Mouse (Mus musculus) midbrain, embryonic 11.5 days (tissue): Measurements from ENCODE around the gene Htra2. TPM values are rescaled to one million over a fixed set of nuclear protein-coding genes. Genes with fewer than 3 reads are reported as not detected.

Experiments
- ATAC-seq: fragments of 200-750 bp; cut with Nextera tagmentation; 2 replicates; pipeline ENCODE4 v1.8.0; 2017; ENCODE audit warnings: moderate TSS enrichment, moderate library complexity; ENCODE audit not compliant: low FRiP score
- DNase-seq: peaks from one replicate; pipeline ENCODE4 v3.0.0; 2015; ENCODE audit warnings: low spot score; ENCODE audit errors: missing footprints
- H3K27ac ChIP-seq: fragments of 300-500 bp; sonication (generic); 2 replicates; pipeline ENCODE4 v1.5.1; 2014; ENCODE audit warnings: low read depth, low read length
- H3K27me3 ChIP-seq: fragments of 300-500 bp; sonication (generic); 2 replicates; pipeline ENCODE4 v1.6.1; 2014; ENCODE audit warnings: mild to moderate bottlenecking, low read length, moderate library complexity, mixed read lengths; ENCODE audit not compliant: control insufficient read depth, insufficient read depth
- H3K36me3 ChIP-seq: fragments of 300-500 bp; sonication (generic); 2 replicates; pipeline ENCODE4 v1.6.1; 2014; ENCODE audit warnings: mild to moderate bottlenecking, low read length, moderate library complexity, mixed read lengths; ENCODE audit not compliant: control insufficient read depth, insufficient read depth
- H3K4me1 ChIP-seq: fragments of 300-500 bp; sonication (generic); 2 replicates; pipeline ENCODE4 v1.6.1; 2014; ENCODE audit warnings: low read length; ENCODE audit not compliant: control insufficient read depth, insufficient read depth
- H3K4me2 ChIP-seq: fragments of 300-500 bp; sonication (generic); 2 replicates; pipeline ENCODE4 v1.6.1; 2014; ENCODE audit warnings: mild to moderate bottlenecking, moderate library complexity
- H3K4me3 ChIP-seq: fragments of 300-500 bp; sonication (generic); 2 replicates; pipeline ENCODE4 v1.5.1; 2014; ENCODE audit warnings: low read depth, low read length
- H3K9ac ChIP-seq: fragments of 300-500 bp; sonication (generic); 2 replicates; pipeline ENCODE4 v1.6.1; 2014; ENCODE audit warnings: low read length
- H3K9me3 ChIP-seq: fragments of 300-500 bp; sonication (generic); 2 replicates; pipeline ENCODE4 v1.6.1; 2016; ENCODE audit warnings: low read length; ENCODE audit not compliant: control insufficient read depth
- WGBS: fragments of 180-500 bp; shearing (Covaris S2); extraction: QIAGEN DNeasy Blood & Tissue Kit; methylation state at CpG from one replicate; pipeline ENCODE4 v1.1.7; 2014; 5-methylcytosine and 5-hydroxymethylcytosine counted together
- polyA plus RNA-seq: library from polyadenylated mRNA; unstranded; fragments of >200 nt; fragmentation: Nextera tagmentation; extraction: Ambion mirVana; gene quantifications from 2 replicates; pipeline ENCODE4 v1.2.1, GENCODE M21; 2014

Htra2 gene
- polyA plus RNA-seq, 1 experiment from 2014 or later, result 28.2 TPM

DNA sequence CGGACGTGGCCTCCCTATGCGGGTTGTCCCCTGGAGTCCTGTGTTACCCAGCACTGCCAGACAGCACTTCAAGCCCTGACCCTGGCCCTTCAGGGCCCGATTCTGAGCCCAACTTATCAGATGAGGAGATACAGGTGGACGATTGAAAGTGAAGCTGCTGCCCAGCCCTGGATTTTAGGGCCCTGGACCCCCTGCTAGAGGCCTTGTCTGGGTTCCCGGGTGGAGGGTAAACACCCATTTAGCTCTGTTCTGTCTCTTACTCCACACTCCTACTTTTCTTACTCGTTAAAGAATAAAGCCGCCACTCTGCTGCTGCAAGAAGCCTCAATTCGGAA lies 32.8 kb upstream of the Htra2 start:
- peaks cover 65% of the 10 kb centered on the region for H3K27me3 ChIP-seq
- 0 out of 2 replicates have a peak, but pooled peaks cover 3% of the 10 kb centered on the region for H3K4me1 ChIP-seq
- 2% methylated on average over 9 of the region's 9 CpGs for WGBS
- H3K9ac ChIP-seq, result no peak overlapping the region
- no peaks in the 10 kb centered on the region for H3K9me3 ChIP-seq
- no peak overlapping the region for H3K27ac ChIP-seq
- no peak for ATAC-seq
- H3K36me3 ChIP-seq, result no peaks in the 10 kb centered on the region
- H3K4me2 ChIP-seq, result peak overlapping the region; percentile 30; the same call in 1 of the 2 replicates
- peak overlapping the region; percentile 11; the same call in 1 of the 2 replicates for H3K4me3 ChIP-seq
- DNase-seq, result peak; percentile 94

GRCm38 (mm10) chr6:83087205-83087925 lies 32.3 kb upstream of the Htra2 start:
- no peak for ATAC-seq

DNA sequence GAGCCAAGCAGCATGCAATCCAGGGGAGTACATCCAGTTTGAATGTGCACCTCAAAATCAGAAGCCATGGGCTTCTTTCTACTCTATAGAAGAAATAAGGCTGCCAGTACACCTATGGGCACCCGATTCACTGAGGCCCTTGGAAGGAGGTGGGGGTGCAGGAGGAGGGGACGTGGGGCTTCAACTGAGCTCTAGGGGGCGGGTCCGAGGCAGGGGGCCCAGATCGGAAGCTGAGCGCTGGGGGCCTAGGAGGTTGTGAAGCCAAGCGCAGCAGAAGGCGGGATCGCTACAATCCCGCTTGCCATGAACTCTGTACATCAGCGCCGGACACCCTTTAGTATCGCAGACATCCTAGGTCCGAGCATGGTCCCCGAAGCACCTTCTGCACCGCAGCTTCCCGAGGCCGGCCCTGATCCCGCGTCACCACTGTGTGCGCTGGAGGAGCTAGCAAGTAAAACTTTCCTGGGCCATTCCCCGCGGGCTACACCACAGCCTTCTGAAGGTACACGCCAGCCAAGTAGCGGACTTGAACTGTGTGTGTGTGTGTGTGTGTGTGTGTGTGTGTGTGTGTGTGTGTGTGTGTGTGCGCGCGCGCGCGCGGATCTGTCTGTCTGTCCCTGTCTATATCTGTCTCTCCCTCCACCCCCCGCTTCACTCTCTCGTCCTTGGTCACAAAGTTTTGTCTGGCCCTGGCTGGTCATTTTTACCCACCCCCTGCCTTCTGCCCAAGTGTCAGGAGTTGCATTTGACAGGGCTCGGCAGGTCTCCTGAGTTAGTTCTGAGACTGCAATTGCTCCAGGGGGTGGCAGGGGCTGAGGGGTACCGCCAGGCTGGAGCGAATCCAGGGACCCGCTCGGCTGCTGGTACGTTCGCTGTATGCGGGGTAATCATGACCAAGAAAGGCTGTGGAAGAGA lies 31.3 kb upstream of the Htra2 start, which contains the start of gene Lbx2:
Gene Lbx2, plus strand, starts transcription at position 247 of the 915 bp plus-strand sequence.
- 3% methylated on average over 42 of the region's 42 CpGs for WGBS
- Histone ChIP-seq H3K27ac (no peak within 1 kb of the TSS), H3K36me3 (peaks cover 5% of the 10 kb centered on the region; the same call in 1 of the 2 replicates), H3K27me3 (peaks cover 69% of the 10 kb centered on the region), H3K4me2 (peak within 1 kb of the TSS; percentile 20; the same call in 1 of the 2 replicates), H3K4me1 (0 out of 2 replicates have a peak, but pooled peaks cover 3% of the 10 kb centered on the region), H3K4me3 (no peak within 1 kb of the TSS), H3K9me3 (no peaks in the 10 kb centered on the region), H3K9ac (no peak within 1 kb of the TSS)
- ATAC-seq (no peak), DNase-seq (peak; percentile 92)

More at GRCm38 (mm10) chr6:83087205-83087925, 32.3 kb upstream of the Htra2 start:
- no peak overlapping the region for H3K9ac ChIP-seq
- no peak overlapping the region for H3K27ac ChIP-seq
- no peaks in the 10 kb centered on the region for H3K9me3 ChIP-seq
- H3K4me3 ChIP-seq, result peak overlapping the region; percentile 11; the same call in 1 of the 2 replicates
- WGBS, result under 1% methylated on average over 47 of the region's 47 CpGs
- H3K27me3 ChIP-seq, result peaks cover 68% of the 10 kb centered on the region
- H3K36me3 ChIP-seq, result no peaks in the 10 kb centered on the region
- H3K4me2 ChIP-seq, result peak overlapping the region; percentile 30
- peak; percentile 85 for DNase-seq
- 0 out of 2 replicates have a peak, but pooled peaks cover 3% of the 10 kb centered on the region for H3K4me1 ChIP-seq

DNA sequence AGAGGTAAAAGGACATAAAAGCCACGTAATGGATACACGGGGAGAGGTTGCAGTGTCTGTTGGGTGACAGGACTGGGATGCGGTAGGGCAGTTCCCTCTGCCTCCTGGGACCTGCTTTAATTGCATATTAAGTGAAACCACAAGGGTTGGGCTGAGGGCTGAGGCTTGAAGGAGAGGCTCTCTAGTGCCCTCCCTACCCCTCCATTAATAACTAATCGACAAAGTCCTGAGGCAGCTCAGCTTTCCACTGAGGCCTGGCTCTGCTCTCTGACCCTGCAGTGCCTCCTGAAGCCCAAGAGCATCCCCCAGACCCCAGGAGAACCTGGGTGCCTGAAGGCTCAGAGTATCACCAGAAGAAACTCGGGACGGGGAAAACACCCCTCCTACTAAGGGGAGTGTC lies 29.4 kb upstream of the Htra2 start:
- ATAC-seq (no peak), DNase-seq (no peak)
- Histone ChIP-seq H3K27me3 (peaks cover 66% of the 10 kb centered on the region), H3K4me3 (no peak overlapping the region), H3K27ac (no peak overlapping the region), H3K4me1 (peaks cover 4% of the 10 kb centered on the region; the same call in 1 of the 2 replicates), H3K9me3 (no peaks in the 10 kb centered on the region), H3K36me3 (peaks cover 5% of the 10 kb centered on the region; the same call in 1 of the 2 replicates), H3K4me2 (no peak overlapping the region), H3K9ac (no peak overlapping the region)
- 5% methylated on average over 6 of the region's 6 CpGs for WGBS

DNA sequence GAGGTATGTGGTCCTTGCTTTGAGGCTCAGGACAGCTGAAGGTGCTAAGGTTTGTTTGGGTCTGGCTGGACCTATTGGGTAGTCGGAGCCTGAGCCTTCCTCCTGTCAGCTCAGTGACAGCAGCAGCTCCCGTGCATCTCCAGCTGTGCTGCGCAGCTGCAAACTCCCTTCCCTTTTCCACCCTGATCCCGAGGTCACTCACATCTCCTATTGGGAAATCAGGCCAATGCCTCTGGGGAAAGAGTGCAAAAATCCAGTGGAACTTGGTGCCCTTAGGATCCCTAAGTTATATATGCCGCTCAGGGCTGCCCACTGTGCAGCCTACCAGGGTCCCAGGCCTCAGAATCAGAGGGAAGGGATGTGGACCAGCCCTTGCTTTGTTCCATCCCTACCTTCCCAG lies 28.4 kb upstream of the Htra2 start:
- WGBS, result 4% methylated on average over 5 of the region's 5 CpGs
- H3K9ac ChIP-seq, result no peak overlapping the region
- H3K36me3 ChIP-seq, result peaks cover 5% of the 10 kb centered on the region; the same call in 1 of the 2 replicates
- H3K27ac ChIP-seq, result no peak overlapping the region
- peaks cover 10% of the 10 kb centered on the region; the same call in 1 of the 2 replicates for H3K4me1 ChIP-seq
- no peaks in the 10 kb centered on the region for H3K9me3 ChIP-seq
- peaks cover 59% of the 10 kb centered on the region for H3K27me3 ChIP-seq
- H3K4me3 ChIP-seq, result no peak overlapping the region
- no peak overlapping the region for H3K4me2 ChIP-seq
- ATAC-seq (no peak), DNase-seq (no peak)

- Histone ChIP-seq H3K9me3 (no peaks in the 10 kb centered on the region), H3K27ac (no peak overlapping the region), H3K36me3 (peaks cover 5% of the 10 kb centered on the region; the same call in 1 of the 2 replicates), H3K4me2 (no peak overlapping the region), H3K9ac (no peak overlapping the region), H3K27me3 (peaks cover 42% of the 10 kb centered on the region), H3K4me1 (peaks cover 11% of the 10 kb centered on the region), H3K4me3 (no peak overlapping the region)
- DNase-seq (no peak), ATAC-seq (no peak)
- WGBS, result 91% methylated on average over 5 of the region's 5 CpGs
Measured at GRCm38 (mm10) chr6:83080210-83080609, 25.1 kb upstream of the Htra2 start.

GRCm38 (mm10) chr6:83078324-83078858 lies 23.3 kb upstream of the Htra2 start:
- H3K9me3 ChIP-seq, result no peaks in the 10 kb centered on the region
- peaks cover 5% of the 10 kb centered on the region; the same call in 1 of the 2 replicates for H3K36me3 ChIP-seq
- peak overlapping the region; percentile 80 for H3K9ac ChIP-seq
- H3K4me2 ChIP-seq, result peak overlapping the region; percentile 80
- ATAC-seq (peak; percentile 94), DNase-seq (peak; percentile 100)
- peak overlapping the region; percentile 61; the same call in 1 of the 2 replicates for H3K27ac ChIP-seq
- peaks cover 39% of the 10 kb centered on the region for H3K27me3 ChIP-seq
- peaks cover 11% of the 10 kb centered on the region for H3K4me1 ChIP-seq
- WGBS, result under 1% methylated on average over 46 of the region's 46 CpGs
- peak overlapping the region; percentile 76 for H3K4me3 ChIP-seq

DNA sequence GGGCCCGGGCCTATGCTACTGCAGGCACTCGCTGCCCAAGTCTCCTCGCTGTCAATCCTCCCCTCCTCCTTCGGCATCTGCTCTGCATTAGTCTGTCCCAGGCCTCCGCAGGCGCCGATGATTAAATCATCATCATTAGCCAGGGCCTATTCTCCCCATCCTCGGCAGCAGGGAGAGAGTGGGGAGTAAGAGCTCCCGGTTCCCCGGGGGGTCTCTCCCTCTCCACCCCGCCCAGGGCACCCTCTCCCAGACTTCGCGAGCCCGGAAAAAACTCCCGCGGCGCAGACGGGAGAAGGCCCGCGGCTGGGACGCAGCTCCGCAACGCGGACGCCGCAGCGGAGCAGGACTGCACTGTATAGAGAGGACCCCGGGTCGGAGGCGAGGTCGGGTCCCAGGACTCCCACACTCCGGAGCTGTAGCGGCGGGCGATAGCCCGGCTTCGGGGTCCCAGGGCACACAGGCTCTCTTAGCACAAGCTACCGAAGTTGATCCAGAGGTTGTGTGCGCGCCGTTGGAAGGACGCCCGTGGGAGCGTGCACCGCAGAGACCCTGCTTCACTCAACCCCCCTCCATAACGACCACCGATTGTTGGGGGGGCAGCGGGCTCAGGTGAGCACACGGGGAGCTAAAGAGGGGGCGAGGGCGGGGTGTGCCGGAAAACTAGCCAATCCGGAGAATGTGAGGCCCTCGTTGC lies 22.7 kb upstream of the Htra2 start, which contains the start of gene Pcgf1:
Gene Pcgf1, plus strand, starts transcription at position 240 of the 694 bp plus-strand sequence.
- H3K36me3 ChIP-seq, result peaks cover 5% of the 10 kb centered on the region; the same call in 1 of the 2 replicates
- peak within 1 kb of the TSS; percentile 61; the same call in 1 of the 2 replicates for H3K27ac ChIP-seq
- H3K4me3 ChIP-seq, result peak within 1 kb of the TSS; percentile 76
- H3K9ac ChIP-seq, result peak within 1 kb of the TSS; percentile 80
- WGBS, result under 1% methylated on average over 54 of the region's 54 CpGs
- H3K4me2 ChIP-seq, result peak within 1 kb of the TSS; percentile 80
- H3K4me1 ChIP-seq, result peaks cover 11% of the 10 kb centered on the region
- DNase-seq (no peak), ATAC-seq (peak; percentile 82)
- H3K27me3 ChIP-seq, result peaks cover 38% of the 10 kb centered on the region
- H3K9me3 ChIP-seq, result no peaks in the 10 kb centered on the region
